Mouse (Mus musculus) gastrocnemius, adult 18-20 months (tissue): ENCODE results near the gene Abca2. TPM values are rescaled to one million over a fixed set of nuclear protein-coding genes. Genes with fewer than 3 reads are reported as not detected.

Experiments used
- DNase-seq: peaks from one replicate; pipeline ENCODE4 v3.0.0; 2021; ENCODE audit warnings: low spot score
- total RNA-seq, 2 experiments: library from RNA; stranded (reverse); gene quantifications; 2 replicates each; pipeline ENCODE4 v1.2.3; 2021

Gene Abca2
- total RNA-seq, 2 experiments from 2014 or later: 14.1 to 15.5 TPM

DNA sequence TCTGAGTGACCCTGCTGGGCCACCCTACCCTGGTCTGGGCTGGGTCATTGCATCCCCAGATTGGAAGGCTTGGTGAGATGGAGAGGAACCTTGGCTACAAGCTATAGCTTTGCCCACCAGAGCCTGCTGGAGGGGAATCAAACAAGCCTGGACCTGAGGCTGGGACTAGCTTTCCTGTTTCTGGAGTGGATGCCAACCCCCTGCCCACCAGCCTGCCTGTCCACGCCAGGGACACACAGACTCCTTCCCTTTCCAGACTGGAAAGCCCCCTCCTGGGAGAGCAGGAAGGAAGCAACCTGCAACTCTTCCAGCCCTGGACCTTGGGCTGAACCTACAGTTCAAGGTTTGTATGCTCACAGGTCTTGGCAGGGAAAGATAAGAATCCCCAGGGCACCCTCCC is 4.9 kb upstream of the Abca2 start:
- no peak for DNase-seq

DNA sequence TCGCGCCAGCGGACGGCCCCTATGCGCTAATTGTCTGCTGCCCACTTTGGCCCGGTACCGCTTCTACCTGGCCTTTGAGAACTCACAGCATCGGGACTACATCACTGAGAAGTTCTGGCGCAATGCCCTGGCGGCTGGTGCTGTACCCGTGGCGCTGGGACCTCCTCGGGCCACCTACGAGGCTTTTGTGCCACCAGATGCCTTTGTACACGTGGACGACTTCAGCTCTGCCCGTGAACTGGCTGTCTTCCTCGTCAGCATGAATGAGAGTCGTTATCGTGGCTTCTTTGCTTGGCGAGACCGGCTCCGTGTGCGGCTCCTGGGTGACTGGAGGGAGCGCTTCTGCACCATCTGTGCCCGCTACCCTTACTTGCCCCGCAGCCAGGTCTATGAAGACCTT is 3.0 kb upstream of the Abca2 start:
- DNase-seq: no peak

DNA sequence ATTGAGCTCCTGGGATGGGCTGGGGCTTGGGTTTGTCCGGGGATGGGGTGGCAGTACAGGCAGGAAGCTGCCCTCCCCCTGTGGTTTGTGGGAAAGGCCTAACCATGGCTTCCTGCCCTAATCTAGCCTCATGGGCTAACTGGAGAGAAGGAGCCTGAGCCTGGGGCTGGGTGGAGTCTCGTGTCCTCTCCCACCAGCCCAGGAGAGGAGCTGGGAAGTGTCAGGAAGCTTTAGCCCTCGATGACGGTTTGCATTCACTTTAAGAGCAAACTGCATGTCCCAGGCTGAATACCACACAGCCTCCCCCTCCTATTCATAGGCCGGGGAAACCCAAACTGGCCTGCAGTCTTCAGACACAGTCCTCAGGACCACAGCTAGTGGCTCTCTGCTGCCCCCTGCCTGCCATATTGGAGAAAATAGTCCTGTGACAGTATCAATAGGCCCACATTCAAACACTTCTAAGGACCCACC is 1.7 kb upstream of the Abca2 start:
- DNase-seq: peak; percentile 71

DNA sequence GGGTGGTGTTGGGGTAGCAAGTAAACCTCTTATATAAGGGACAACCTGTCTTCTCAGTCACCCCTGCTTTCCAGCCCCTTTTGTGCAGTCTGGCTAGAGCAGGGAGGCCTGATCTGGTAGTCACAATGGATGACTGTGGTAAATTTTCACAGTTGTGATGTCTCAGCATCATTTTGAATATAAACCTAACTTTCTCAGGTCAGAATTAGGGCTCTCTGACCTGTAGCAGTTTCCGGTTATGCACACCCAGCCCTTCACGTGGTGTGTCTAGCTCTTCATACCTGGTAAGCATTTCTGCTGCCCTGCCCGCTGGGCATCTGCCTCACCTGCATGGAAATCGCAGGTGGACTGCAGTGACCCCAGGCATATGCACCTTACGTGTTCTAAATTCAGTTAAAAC is 1.2 kb upstream of the Abca2 start:
- DNase-seq: no peak

DNA sequence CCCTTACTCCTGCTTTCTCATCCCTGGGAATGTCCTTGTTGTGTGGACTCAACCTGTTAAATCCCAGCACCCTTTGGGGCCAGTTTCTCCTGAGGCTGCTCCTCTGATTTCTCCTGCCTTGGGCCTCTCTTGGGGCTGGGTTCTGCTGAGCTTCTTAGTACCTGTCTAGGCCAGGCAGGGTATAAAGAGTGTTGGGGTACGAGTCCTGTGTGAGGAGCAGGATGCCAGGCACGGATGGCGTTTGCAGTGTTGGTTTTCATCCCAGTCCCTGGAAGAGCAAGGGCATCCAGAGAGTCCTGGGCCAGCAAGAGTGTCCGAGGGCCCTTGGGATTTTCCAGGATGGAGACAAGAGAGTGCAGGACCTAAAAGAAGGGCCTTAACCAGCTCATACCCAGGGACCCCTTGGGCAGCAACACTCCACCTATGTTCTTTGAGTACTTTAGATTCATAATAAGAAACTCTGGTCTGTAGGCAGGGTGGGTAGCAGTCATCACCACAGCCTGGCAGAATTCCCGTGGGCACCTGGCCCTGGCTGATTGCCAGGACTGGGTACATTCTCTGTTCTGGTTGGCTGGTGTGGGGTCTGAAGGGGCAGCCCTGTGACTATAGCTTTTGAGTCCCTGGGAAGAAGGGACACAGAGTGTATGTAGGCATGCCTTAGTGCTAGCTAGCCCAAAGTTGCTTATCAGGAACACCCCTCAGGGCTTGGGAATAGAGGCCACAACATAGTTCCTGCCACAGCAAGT is 1.1 kb downstream of the Abca2 start:
- no peak for DNase-seq

DNA sequence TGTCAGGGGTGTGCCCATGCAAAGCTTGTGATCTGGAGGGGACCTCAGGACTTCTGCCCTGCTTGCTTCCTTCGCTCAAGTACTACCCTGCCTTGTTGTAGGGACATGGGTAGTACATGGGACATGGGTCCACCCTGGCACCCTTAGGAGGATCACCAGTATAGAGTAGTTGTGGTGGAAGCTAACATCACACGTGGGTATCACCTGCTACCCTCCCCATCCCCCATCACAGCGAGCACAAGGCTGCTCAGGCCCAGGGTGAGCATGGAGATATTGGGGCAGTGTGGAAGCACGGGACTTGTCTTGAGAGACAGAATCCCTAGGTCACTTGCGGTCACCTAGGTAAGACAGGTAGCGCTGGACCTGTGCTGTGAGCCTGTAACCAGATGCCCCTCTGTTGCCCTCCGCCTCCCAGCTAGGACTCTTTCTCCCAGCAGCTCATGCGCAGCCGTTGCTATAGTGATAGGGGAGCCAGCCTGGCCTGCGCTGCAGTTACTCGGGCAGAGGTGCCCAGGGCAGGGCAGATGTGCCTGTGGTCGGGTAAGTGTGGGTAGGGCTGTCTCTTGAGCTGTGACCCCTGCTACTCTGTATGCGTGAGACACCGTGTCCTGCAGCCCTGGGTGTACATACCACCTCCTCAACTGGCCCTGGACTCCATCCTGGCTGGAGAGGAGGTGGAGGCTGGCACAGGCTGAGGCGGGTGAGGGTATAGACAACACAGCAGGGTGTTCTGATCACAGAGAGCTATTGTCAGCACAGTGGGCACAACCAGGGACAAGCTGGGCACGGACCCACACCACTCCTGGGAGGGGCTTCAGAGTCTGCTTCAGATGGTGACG is 2.1 kb downstream of the Abca2 start:
- no peak for DNase-seq

DNA sequence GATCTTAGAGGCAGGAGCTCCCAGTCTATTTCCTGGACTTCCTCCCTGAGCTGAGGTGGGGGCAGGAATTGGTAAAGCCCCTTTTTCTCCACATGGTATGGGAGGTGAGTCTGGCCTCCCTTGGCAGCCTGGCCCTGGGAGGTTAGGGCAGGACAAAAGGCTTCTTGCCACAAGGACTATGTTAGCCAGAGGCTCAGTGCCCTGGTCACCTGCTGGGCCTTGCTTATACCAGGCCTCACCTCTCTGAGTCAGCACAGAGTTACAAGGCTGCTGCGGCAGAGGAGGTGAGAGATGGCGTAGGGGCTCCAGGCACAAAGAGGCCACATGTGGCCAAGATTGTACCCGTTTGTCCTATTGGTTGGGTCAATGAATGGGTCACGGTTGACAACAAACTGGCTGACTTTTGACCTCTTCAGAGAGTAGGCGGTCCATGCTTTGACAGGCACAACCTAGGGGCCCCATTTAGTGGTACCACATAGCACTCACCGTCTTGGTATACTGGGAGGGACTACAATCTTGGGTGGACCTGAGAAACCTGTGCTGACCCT is 2.9 kb downstream of the Abca2 start:
- DNase-seq: no peak

DNA sequence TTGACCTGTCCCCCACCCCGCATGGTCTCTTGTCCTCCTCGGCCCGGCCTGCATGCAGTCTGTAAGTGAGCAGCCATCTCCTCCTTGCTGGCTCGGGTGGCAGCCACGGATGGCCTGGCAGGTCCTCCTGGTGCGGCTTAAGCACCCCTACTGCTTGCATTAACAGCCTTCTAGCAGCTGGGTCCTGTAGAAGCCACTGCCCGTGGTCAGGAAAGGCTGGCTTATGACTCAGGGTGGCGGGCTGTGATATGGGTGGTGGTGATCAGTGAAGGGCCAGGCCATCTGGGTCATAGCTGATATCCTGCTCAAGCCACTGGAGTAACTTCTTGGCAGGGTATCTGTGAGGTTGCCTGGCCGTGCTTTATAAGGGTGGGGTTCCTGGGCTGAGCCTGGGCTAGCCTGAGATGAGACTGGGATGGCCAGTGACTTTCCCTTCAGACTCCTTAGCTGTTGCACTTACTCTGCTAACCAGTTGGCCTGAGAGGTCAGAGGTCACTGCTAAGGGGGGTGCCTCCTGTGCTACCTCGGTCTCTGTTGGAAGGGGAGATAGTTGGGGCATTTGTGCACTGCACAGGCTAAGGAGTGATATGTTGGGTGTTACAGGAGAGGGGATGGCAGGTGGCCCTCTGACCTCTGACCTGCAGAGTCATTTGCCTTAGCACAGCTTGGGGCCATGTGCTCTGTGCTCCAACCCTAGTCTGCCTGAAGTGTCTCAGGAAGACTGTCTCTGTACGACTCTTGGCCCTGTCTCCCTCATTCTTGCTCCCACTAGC is 4.0 kb downstream of the Abca2 start:
- no peak for DNase-seq

DNA sequence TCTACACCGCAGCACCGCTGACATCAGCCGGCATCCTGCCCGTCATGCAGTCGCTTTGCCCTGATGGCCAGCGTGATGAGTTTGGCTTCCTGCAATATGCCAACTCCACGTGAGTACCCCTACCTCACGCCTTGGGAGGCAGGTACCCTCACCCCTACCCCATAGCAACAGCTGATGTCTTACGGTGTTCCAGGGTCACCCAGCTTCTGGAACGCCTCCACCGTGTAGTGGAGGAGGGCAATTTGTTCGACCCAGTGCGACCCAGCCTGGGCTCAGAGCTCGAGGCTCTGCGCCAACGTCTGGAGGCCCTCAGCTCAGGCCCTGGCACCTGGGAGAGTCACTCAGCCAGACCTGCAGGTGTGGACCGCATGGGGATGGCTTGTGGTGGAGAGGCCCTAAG is 4.6 kb downstream of the Abca2 start:
- no peak for DNase-seq

DNA sequence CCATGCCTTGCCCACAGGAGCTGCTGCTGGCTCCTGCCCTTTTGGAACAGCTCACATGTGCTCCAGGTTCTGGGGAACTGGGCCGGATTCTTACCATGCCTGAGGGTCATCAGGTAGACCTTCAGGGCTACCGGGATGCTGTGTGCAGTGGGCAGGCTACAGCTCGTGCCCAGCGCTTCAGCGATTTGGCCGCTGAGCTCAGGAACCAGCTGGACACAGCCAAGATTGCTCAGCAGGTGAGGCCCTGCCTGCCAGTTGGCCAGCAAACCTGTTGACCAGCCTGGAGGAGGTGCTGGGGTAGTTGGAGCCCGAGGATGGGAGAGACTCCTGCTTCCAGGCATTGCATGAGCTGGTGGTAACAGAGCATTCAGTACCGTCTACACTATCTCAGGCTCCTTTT is 5.8 kb downstream of the Abca2 start:
- DNase-seq: no peak

DNA sequence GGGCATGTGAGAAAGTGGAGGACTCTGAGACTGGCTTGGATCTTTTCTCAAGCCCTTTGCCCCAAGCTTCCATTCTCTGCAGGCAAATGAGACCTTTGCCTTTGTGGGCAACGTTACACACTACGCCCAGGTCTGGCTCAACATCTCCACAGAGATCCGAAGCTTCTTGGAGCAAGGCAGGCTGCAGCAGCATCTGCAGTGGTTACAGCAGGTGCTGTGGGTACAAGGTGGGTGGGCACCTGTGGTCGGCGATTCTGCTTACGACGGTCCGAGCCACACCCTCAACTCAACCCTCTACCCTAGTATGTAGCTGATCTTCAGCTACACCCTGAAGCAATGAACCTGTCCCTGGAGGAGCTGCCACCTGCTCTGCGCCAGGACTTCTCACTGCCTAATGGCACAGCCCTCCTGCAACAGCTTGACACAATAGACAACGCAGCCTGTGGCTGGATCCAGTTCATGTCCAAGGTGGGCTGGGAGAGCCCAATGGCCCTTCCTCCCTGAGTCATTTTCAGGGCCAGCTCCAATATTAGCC is 7.8 kb downstream of the Abca2 start:
- no peak for DNase-seq

DNA sequence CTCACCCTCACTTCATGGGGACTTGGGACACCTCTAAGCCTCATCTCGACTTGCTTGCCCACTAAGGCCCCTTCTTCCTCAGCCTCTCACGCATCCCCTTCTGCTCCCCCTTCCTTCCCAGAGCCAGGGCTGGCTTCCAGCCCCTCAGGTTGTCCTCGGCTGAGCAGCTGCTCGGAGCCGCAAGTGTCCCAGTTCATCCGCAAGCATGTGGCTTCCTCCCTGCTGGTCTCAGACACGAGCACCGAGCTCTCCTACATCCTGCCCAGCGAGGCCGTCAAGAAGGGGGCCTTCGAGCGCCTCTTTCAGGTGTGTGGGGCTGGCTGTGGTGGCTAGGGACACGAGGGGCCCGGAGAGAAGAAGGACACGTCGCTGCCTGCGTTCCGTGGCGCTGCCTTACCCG is 12.6 kb downstream of the Abca2 start:
- DNase-seq: no peak

DNA sequence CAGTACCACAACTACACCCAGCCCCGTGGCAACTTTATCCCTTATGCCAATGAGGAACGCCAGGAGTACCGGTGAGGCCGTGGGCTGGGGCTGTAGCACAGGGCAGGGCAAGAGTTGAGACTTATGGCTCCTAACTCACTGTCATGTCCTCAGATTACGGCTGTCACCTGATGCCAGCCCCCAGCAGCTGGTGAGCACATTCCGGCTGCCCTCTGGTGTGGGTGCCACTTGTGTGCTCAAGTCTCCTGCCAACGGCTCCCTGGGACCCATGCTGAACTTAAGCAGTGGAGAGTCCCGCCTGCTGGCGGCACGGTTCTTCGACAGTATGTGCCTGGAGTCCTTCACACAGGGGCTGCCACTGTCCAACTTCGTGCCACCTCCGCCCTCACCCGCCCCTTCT is 14.2 kb downstream of the Abca2 start:
- no peak for DNase-seq

DNA sequence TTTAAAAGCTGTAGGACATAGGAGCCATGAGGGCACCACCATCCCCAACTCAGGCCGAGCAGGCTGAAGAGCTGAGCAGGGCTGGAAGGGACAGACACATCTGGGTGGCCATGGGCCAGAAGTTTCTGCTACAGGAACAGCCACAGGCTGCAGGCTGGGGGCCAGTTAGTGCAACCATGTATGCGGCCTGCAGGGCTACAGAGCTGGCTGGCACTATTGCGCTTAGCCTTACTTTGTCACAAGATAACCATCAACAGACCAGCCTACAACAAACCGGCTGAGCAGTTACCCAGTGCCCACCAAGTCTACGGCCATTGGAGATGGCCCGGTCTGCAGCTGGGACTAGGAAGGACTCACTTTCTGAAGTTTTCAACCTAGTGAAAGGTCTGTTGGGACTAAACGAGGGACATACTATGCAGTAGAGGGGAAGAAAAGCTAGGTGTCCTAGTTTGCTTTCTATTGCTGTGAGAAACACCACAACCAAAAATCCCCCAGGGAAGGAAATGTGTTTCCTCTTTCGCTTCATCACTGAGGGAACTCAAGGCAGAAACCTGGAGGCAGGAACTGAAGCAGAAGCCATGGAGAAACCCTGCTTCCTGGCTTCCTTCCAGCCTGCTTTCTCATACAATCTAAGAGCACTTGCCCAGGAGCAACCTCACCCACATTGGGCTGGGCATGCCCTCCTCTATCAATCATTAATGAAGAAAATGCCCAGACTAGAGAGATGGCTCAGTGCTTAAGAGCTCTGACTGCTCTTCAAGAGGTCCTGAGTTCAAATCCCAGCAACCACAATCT is 22.5 kb downstream of the Abca2 start:
- DNase-seq: no peak

DNA sequence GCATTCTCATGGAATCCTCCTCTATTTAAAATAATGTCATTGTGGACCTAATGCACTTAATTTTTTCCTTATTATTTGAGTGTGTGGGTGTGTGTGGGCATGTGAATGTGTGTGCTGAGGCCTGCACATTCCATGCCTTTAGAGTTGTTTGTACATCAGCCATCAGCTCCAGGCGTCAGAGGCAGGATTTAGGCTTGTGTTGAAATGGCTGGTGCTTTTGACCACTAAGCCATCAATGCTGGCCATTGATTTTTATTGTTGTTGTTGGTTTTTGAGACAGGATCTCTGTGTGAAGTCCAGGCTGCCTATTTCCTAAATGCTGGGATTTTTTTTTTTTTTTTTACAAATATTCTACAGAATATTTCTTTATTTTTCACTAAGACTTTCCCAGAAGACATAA is 24.4 kb downstream of the Abca2 start:
- no peak for DNase-seq

DNA sequence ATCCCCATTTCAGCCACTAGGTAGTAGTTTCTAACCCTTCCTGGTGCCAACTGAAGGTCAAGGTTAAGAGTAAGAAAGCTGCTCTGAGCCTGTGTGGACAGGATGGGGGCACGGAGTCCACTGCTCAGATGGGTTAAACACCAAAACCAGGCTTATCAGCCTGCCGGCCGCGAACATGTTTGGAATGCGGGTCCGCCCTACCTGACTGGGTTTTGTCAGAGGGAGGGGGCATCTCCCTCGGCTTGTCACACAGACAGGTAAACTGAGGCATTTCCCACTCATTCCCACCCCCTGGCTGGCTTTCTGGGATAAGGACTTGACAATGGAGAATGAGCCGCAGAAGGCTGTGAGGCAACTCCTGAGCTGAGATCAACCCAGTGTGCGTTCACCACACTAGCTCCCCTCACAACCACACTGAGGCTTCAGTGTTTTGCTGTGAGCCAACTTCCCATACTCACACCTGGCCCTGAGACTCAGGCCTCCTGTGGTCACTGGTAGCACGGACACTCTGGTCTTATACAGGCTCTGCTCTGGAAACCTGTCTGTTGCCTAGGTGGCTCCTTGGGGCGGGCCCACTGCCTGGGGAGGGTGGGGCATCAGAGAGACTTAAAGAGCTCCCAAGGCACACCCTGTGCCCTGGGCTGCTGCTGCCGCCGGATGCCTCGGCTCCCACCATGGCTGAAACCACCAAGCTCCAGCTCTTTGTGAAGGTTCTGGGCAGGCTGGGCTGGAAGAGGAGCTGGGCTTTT is 27.9 kb downstream of the Abca2 start, which contains the start of gene Clic3:
Gene Clic3, plus strand, starts transcription at position 634 of the 749 bp plus-strand sequence.
- no peak for DNase-seq

DNA sequence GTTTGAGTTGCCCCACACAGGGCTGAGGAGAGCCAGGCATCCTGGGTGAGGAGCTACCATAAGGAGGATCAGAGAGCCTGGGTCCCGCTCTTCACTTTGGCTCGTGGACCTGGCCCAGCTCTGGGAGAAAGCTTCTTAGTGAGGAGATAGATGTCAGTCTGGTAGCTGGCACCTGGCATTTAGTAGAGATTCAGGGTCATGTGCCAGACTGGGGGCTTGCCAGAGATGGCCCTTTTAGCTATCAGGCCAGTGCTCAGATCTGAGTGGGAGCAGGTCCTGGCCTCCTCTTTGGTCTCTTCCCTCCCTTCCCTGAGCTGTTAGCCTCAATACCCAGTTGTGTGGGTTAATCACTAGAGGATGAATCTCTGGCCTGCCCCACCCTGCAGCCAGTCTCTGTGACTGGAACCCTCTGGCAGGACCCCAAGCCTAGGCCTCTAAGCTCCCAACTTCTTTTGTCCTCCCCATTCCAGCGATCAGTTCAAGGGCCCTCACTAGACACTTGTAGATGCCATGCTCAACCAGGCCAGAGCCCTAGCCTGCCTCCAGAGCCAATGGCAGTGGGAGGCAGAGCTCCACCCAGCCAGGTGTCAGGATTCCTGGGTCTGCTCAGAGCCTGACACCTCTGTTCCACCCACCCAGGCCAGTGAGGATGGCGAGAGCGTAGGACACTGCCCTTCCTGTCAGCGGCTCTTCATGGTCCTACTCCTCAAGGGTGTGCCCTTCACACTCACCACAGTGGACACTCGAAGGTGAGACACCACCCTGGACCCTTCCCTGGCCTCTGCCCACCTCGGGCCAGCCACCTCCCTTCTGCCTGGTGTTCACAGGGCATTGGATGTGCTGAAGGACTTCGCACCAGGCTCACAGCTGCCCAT is 28.8 kb downstream of the Abca2 start:
- DNase-seq: no peak

DNA sequence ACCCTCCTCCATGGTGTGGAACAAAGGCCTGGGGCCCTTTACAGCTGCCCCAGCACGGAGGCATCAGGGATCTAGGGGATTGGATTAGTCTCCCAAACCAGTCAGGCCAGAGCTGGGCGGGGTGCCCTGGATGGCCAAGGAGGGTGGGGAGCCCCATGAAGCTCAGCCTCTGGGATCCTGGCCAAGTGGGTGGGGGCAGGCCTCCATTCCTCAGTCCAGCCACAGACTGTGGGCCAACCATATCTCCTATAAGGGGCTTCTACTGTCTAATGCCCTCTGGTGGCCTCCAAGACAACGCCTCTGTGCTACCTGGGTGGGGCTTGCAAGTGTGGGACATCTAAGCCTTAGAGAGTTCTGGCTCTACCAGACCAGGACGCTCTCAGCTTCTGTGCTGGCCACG is 30.4 kb downstream of the Abca2 start:
- peak; percentile 44 for DNase-seq

DNA sequence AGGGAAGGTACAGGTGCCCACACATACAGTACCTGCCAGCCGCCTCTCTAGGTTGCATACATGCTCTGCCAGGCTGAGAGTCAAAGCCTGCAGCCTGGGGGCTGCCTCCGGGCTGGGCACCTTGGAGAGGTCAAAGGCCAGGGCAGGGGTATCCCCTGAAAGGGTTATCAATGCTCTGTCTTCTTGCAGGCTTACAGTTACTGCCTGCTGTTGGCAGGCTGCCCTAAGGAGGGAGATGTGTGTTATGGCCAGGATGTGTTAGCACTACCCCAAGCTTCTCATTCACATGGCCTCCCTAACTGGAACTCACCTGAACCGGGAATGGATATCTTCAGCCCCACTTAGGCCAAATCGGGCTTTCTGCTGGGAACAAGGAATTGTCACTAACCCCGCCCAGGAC is 31.6 kb downstream of the Abca2 start:
- DNase-seq: peak; percentile 18
